Mouse (Mus musculus) liver, embryonic 15.5 days (tissue): ENCODE data around the gene Fkbp9. TPM values are rescaled to one million over a fixed set of nuclear protein-coding genes. Genes with fewer than 3 reads are reported as not detected.

ENCODE experiments used
- ATAC-seq: fragments of 200-750 bp; cut with Nextera tagmentation; 2 replicates; pipeline ENCODE4 v1.8.0; 2017; ENCODE audit warnings: moderate number of reproducible peaks, mild to moderate bottlenecking, moderate library complexity; ENCODE audit not compliant: insufficient read depth
- H3K27ac ChIP-seq: fragments of 300-500 bp; sonication (generic); replicated peaks from 2 replicates; pipeline ENCODE4 v1.5.1; 2015; ENCODE audit warnings: mild to moderate bottlenecking, inconsistent platforms
- H3K27me3 ChIP-seq: fragments of 300-500 bp; sonication (generic); 2 replicates; pipeline ENCODE4 v1.6.1; 2015; ENCODE audit warnings: mild to moderate bottlenecking, inconsistent platforms
- H3K36me3 ChIP-seq: fragments of 300-500 bp; sonication (generic); replicated peaks from 2 replicates; pipeline ENCODE4 v1.6.1; 2015; ENCODE audit warnings: moderate library complexity, mild to moderate bottlenecking, inconsistent platforms
- H3K4me1 ChIP-seq: fragments of 300-500 bp; sonication (generic); replicated peaks from 2 replicates; pipeline ENCODE4 v1.6.1; 2015; ENCODE audit warnings: inconsistent platforms
- H3K4me2 ChIP-seq: fragments of 300-500 bp; sonication (generic); 2 replicates; pipeline ENCODE4 v1.6.1; 2015; ENCODE audit warnings: moderate library complexity, mild to moderate bottlenecking, inconsistent platforms
- H3K4me3 ChIP-seq: fragments of 300-500 bp; sonication (generic); replicated peaks from 2 replicates; pipeline ENCODE4 v1.5.1; 2015; ENCODE audit warnings: mild to moderate bottlenecking, inconsistent platforms
- H3K9ac ChIP-seq: fragments of 300-500 bp; sonication (generic); 2 replicates; pipeline ENCODE4 v1.6.1; 2015; ENCODE audit warnings: moderate library complexity, mild to moderate bottlenecking, inconsistent platforms
- H3K9me3 ChIP-seq: fragments of 300-500 bp; sonication (generic); replicated peaks from 2 replicates; pipeline ENCODE4 v1.6.1; 2016; ENCODE audit warnings: inconsistent platforms
- WGBS: fragments of 180-500 bp; shearing (Covaris S2); methylation state at CpG from one replicate; pipeline ENCODE4 v1.1.7; 2015; ENCODE audit warnings: mixed read lengths; ENCODE audit not compliant: insufficient replicate concordance; 5-methylcytosine and 5-hydroxymethylcytosine counted together
- polyA plus RNA-seq: library from polyadenylated mRNA; unstranded; fragments of >200 nt; fragmentation: Nextera tagmentation; extraction: Ambion mirVana; gene quantifications from 2 replicates; pipeline ENCODE4 v1.2.1, GENCODE M21; 2015

Gene Fkbp9
- polyA plus RNA-seq, 1 experiment from 2014 or later = 23.7 TPM

GRCm38 (mm10) chr6:56877985-56878384 is 46.1 kb downstream of the Fkbp9 start:
- ATAC-seq = no peak
- Histone ChIP-seq H3K27me3 (no peaks in the 10 kb centered on the region), H3K4me2 (no peak overlapping the region), H3K4me3 (no peak overlapping the region), H3K9ac (no peak overlapping the region), H3K4me1 (peaks cover 17% of the 10 kb centered on the region), H3K9me3 (no peaks in the 10 kb centered on the region), H3K27ac (no peak overlapping the region), H3K36me3 (peaks cover 58% of the 10 kb centered on the region)
- WGBS = 86% methylated on average over 8 of the region's 8 CpGs

GRCm38 (mm10) chr6:56879352-56879955 is 47.6 kb downstream of the Fkbp9 start:
- Histone ChIP-seq H3K27ac (peak overlapping the region; percentile 45; the same call in 1 of the 2 replicates), H3K36me3 (peaks cover 73% of the 10 kb centered on the region), H3K27me3 (no peaks in the 10 kb centered on the region), H3K4me2 (no peak overlapping the region), H3K9ac (no peak overlapping the region), H3K4me3 (no peak overlapping the region), H3K4me1 (peaks cover 17% of the 10 kb centered on the region), H3K9me3 (no peaks in the 10 kb centered on the region)
- ATAC-seq = peak; percentile 63
- WGBS = 14% methylated on average over 1 of the region's 1 CpGs

- no peaks in the 10 kb centered on the region for H3K27me3 ChIP-seq
- H3K9me3 ChIP-seq = no peaks in the 10 kb centered on the region
- no peak overlapping the region for H3K4me2 ChIP-seq
- H3K27ac ChIP-seq = no peak overlapping the region
- ATAC-seq = no peak
- WGBS = 94% methylated on average over 6 of the region's 6 CpGs
- no peak overlapping the region for H3K4me3 ChIP-seq
- H3K4me1 ChIP-seq = no peaks in the 10 kb centered on the region
- peaks cover 86% of the 10 kb centered on the region for H3K36me3 ChIP-seq
- H3K9ac ChIP-seq = no peak overlapping the region
Measured at GRCm38 (mm10) chr6:56888561-56888960, 56.7 kb downstream of the Fkbp9 start.

DNA sequence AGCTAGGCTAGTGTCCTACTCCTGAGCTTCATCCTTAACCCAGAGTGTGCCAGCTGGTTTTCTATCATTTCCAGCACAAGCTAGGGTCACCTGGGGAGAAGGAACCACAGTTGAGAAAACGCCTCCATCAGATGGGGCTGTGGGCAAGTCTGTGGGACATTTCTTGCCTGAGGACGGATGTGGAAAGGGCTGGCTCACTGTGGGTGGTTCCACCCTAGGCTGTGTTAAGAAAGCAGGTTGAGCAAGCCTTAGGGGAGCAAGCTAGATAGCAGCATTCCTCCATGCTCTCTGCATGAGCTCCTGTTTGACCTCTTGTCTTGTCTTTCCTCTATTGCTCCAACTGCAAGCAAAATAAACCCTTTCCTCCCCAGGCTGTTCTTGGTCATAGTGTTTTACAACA is 58.9 kb downstream of the Fkbp9 start:
- ATAC-seq = no peak
- no peaks in the 10 kb centered on the region for H3K9me3 ChIP-seq
- no peak overlapping the region for H3K4me3 ChIP-seq
- peaks cover 11% of the 10 kb centered on the region for H3K4me1 ChIP-seq
- peaks cover 75% of the 10 kb centered on the region for H3K36me3 ChIP-seq
- H3K27ac ChIP-seq = no peak overlapping the region
- H3K27me3 ChIP-seq = no peaks in the 10 kb centered on the region
- 75% methylated on average over 2 of the region's 2 CpGs for WGBS
- H3K4me2 ChIP-seq = no peak overlapping the region
- no peak overlapping the region for H3K9ac ChIP-seq

- peak overlapping the region; percentile 11; the same call in 1 of the 2 replicates for H3K4me3 ChIP-seq
- peaks cover 56% of the 10 kb centered on the region for H3K4me1 ChIP-seq
- no peaks in the 10 kb centered on the region for H3K9me3 ChIP-seq
- H3K27ac ChIP-seq = 0 out of 2 replicates have a peak overlapping the region, but pooled peaks have one; percentile 1
- peak overlapping the region; percentile 14 for H3K4me2 ChIP-seq
- H3K36me3 ChIP-seq = peaks cover 31% of the 10 kb centered on the region
- H3K9ac ChIP-seq = 0 out of 2 replicates have a peak overlapping the region, but pooled peaks have one; percentile 3
- no peaks in the 10 kb centered on the region for H3K27me3 ChIP-seq
- WGBS = 80% methylated on average over 3 of the region's 3 CpGs
- ATAC-seq = no peak
Measured at GRCm38 (mm10) chr6:56899601-56900000, 67.7 kb downstream of the Fkbp9 start.

DNA sequence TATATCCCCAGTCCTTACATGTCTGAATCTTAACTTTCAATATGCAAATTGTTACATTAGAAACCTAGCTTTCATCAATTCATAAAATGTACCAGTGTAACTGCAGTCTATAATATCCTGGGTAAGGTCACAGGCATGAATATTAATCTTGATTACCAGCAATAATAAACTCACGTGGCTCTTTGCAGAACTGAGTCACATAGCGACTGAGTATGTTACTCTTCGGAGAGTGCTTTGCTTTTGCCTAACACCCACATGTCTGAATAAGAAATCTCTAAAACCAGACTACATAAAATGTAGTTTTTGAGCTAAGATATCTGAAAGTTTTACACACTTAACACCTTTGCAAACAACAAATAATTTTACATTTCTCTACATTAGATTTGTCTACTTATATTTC is 69.5 kb downstream of the Fkbp9 start:
- H3K9ac ChIP-seq = no peak overlapping the region; the same call in 1 of the 2 replicates
- no peak for ATAC-seq
- H3K27me3 ChIP-seq = no peaks in the 10 kb centered on the region
- H3K36me3 ChIP-seq = peaks cover 21% of the 10 kb centered on the region
- peaks cover 67% of the 10 kb centered on the region for H3K4me1 ChIP-seq
- WGBS = 35% methylated on average over 3 of the region's 3 CpGs
- H3K4me3 ChIP-seq = peak overlapping the region; percentile 54
- no peaks in the 10 kb centered on the region for H3K9me3 ChIP-seq
- peak overlapping the region; percentile 80 for H3K4me2 ChIP-seq
- peak overlapping the region; percentile 99 for H3K27ac ChIP-seq

GRCm38 (mm10) chr6:56901824-56902386 is 70.0 kb downstream of the Fkbp9 start:
- Histone ChIP-seq H3K27ac (peak overlapping the region; percentile 99), H3K36me3 (peaks cover 15% of the 10 kb centered on the region), H3K27me3 (no peaks in the 10 kb centered on the region), H3K4me3 (peak overlapping the region; percentile 54), H3K4me1 (peaks cover 72% of the 10 kb centered on the region), H3K4me2 (peak overlapping the region; percentile 80), H3K9me3 (no peaks in the 10 kb centered on the region), H3K9ac (peak overlapping the region; percentile 49)
- WGBS = 7% methylated on average over 12 of the region's 12 CpGs
- ATAC-seq = peak; percentile 59

- ATAC-seq = peak; percentile 86
- H3K4me2 ChIP-seq = peak overlapping the region; percentile 80
- WGBS = 13% methylated on average over 7 of the region's 7 CpGs
- peaks cover 12% of the 10 kb centered on the region for H3K36me3 ChIP-seq
- H3K9me3 ChIP-seq = no peaks in the 10 kb centered on the region
- peak overlapping the region; percentile 54 for H3K4me3 ChIP-seq
- H3K27me3 ChIP-seq = no peaks in the 10 kb centered on the region
- H3K4me1 ChIP-seq = peaks cover 79% of the 10 kb centered on the region
- peak overlapping the region; percentile 99 for H3K27ac ChIP-seq
- peak overlapping the region; percentile 58 for H3K9ac ChIP-seq
Measured at GRCm38 (mm10) chr6:56902606-56903520, 71.0 kb downstream of the Fkbp9 start.

DNA sequence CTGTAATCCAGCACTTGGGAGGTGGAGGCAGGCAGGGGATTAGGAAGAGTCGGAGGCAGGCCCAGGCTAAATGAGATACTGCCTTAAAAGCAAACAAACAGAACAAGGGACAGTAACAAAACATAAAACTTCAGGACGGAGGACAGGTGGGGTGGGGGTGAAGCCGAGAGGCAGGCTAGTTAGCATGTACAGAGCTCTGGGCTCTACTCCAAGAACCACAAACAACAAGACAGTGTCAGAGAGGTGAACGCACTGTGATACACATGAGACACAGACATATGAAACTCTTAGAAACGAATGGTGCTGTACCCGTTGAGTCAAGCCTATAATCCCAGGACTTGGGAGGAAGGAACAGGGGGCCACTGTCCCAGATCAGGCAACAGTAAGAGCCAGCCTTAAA is 72.0 kb downstream of the Fkbp9 start:
- Histone ChIP-seq H3K9me3 (no peaks in the 10 kb centered on the region), H3K4me2 (peak overlapping the region; percentile 80), H3K36me3 (peaks cover 13% of the 10 kb centered on the region), H3K27ac (peak overlapping the region; percentile 99), H3K4me1 (peaks cover 89% of the 10 kb centered on the region), H3K9ac (peak overlapping the region; percentile 32), H3K4me3 (peak overlapping the region; percentile 6; the same call in 1 of the 2 replicates), H3K27me3 (no peaks in the 10 kb centered on the region)
- 55% methylated on average over 6 of the region's 6 CpGs for WGBS
- no peak for ATAC-seq

DNA sequence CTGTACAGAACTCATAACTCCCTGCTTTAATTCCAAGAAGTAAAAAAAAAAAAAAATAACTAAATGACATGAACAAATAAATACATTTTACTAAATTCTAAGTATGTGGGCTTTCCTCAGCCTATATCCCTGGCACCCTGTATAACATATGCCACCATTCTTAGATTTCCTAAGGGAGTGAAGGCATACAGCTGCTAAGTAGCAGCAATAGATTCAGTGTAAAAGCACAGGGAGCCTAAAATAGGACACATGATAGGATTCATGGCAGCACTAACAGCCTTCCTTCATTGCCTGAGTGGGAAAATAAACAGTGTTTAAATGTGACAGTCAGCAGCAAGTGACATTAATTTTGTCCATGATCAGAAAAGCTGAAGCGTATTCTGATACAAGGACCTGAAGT is 72.5 kb downstream of the Fkbp9 start:
- Histone ChIP-seq H3K9me3 (no peaks in the 10 kb centered on the region), H3K9ac (peak overlapping the region; percentile 40; the same call in 1 of the 2 replicates), H3K27me3 (no peaks in the 10 kb centered on the region), H3K27ac (peak overlapping the region; percentile 99), H3K36me3 (peaks cover 13% of the 10 kb centered on the region), H3K4me3 (peak overlapping the region; percentile 6; the same call in 1 of the 2 replicates), H3K4me1 (peaks cover 92% of the 10 kb centered on the region), H3K4me2 (peak overlapping the region; percentile 80)
- WGBS = 94% methylated on average over 1 of the region's 1 CpGs
- ATAC-seq = no peak

GRCm38 (mm10) chr6:56904982-56905381 is 73.1 kb downstream of the Fkbp9 start:
- ATAC-seq = peak; percentile 12; the same call in 1 of the 2 replicates
- peaks cover 13% of the 10 kb centered on the region for H3K36me3 ChIP-seq
- H3K27me3 ChIP-seq = no peaks in the 10 kb centered on the region
- H3K4me2 ChIP-seq = peak overlapping the region; percentile 80
- 0 out of 2 replicates have a peak overlapping the region, but pooled peaks have one; percentile 4 for H3K4me3 ChIP-seq
- H3K27ac ChIP-seq = peak overlapping the region; percentile 99
- H3K4me1 ChIP-seq = peaks cover 92% of the 10 kb centered on the region
- H3K9ac ChIP-seq = no peak overlapping the region
- no peaks in the 10 kb centered on the region for H3K9me3 ChIP-seq
- 41% methylated on average over 2 of the region's 2 CpGs for WGBS
